Comparison of ENCODE assay signal across 14 mouse cellular contexts in the genomic region with DNA sequence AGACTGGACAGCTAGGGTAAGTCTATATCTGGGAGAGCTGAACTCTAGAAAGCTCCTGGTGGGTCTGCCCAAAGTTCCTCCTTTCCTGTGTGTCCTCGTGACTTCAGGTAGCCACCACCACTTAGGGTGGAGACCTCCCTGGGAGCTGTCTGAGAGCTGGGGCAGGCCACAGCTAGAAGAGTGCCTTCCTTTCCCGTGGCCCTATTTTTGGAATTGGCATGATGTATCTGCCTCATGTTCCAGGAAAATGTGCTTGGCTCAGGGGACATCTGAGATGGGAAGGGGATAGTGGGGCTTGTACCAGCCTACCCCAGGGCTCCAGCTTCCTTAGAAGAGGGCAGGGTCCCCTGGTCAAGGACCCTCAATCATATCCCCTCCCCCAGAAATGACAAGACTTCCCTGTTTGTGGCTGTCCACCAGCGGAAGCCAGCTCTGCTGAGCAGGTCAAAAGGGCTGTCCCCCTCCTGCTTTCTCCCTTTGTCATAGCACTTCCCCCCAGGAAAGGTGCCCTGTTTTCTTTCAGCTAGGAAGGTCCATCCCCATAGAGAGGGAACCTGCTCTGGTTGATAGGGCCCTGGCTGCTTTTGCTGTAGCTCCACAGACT. TPM values are rescaled to one million over a fixed set of nuclear protein-coding genes. Genes with fewer than 3 reads are reported as not detected.
DNase-seq lines count a peak whose midpoint lies in the region; ATAC-seq and TF ChIP-seq lines count a peak whose summit lies in the region.
"Had no signal": no experiment of that assay in that cellular context is flagged by ENCODE, and none has a peak within 500 bp of the region (broad histone marks: within the 10 kb centered on the region; RNA-seq: fewer than 3 reads in every experiment).

No protein-coding gene starts in this region.

- TF ChIP-seq POLR2A in liver, adult 2 months (IDR thresholded peaks at IDR 0.05; ENCODE audit: extremely low read depth, insufficient read depth, low read length): no peak

- H3K27ac ChIP-seq in liver, adult 2 months (replicated peaks; ENCODE audit: insufficient read depth, low read depth, low read length): peak overlapping the region; percentile 54
- H3K27ac ChIP-seq in heart, embryonic 11.5 days (ENCODE audit: low read depth, low read length): peak overlapping the region; percentile 46; the same call in 1 of the 2 replicates
- peak overlapping the region; percentile 13 for H3K27ac ChIP-seq in liver, embryonic 13.5 days
- H3K27ac ChIP-seq: midbrain, embryonic 15.5 days; neural tube, embryonic 15.5 days had no signal

- H3K4me2 ChIP-seq in heart, embryonic 11.5 days: 0 out of 2 replicates have a peak overlapping the region, but pooled peaks have one; percentile 11
- no peak overlapping the region for H3K4me2 ChIP-seq in liver, embryonic 13.5 days
- H3K4me2 ChIP-seq: midbrain, embryonic 15.5 days; neural tube, embryonic 15.5 days had no signal

- DNase-seq in cerebellum, postnatal 25 days: peak; percentile 53 to 64
- no peak for DNase-seq in cerebellum, adult 9-11 months
- DNase-seq in liver, adult 2 months (ENCODE audit: extremely low read depth, low read depth, low spot score): no peak
- DNase-seq in liver: no peak
- no peak for DNase-seq in liver, embryonic 13.5 days
- DNase-seq in right cerebral cortex, adult 18-20 months: no peak
- no peak for DNase-seq in thymus, postnatal 0 days (ENCODE audit: low spot score)
- DNase-seq: kidney, postnatal 36 days; lung, adult 18-20 months; right cerebral cortex, postnatal 4 days had no signal

- H3K9me3 ChIP-seq in heart, embryonic 11.5 days (replicated peaks; ENCODE audit: control insufficient read depth, low read length): no peaks in the 10 kb centered on the region
- no peaks in the 10 kb centered on the region for H3K9me3 ChIP-seq in liver, embryonic 13.5 days (replicated peaks)
- H3K9me3 ChIP-seq: midbrain, embryonic 15.5 days; neural tube, embryonic 15.5 days had no signal

- no peaks in the 10 kb centered on the region; the same call in 1 of the 2 replicates for H3K36me3 ChIP-seq in liver, adult 2 months (ENCODE audit: control insufficient read depth, insufficient read depth, low read length)
- H3K36me3 ChIP-seq in heart, embryonic 11.5 days (ENCODE audit: control insufficient read depth, insufficient read depth, low read length): no peaks in the 10 kb centered on the region
- H3K36me3 ChIP-seq in liver, embryonic 13.5 days: peaks cover 4% of the 10 kb centered on the region
- H3K36me3 ChIP-seq: midbrain, embryonic 15.5 days; neural tube, embryonic 15.5 days had no signal

- peaks cover 68% of the 10 kb centered on the region for H3K4me1 ChIP-seq in liver, adult 2 months (ENCODE audit: control insufficient read depth, insufficient read depth, low read length)
- peaks cover 36% of the 10 kb centered on the region for H3K4me1 ChIP-seq in heart, embryonic 11.5 days (ENCODE audit: control insufficient read depth, insufficient read depth, low read length)
- peaks cover 86% of the 10 kb centered on the region for H3K4me1 ChIP-seq in liver, embryonic 13.5 days (replicated peaks)

- no peak overlapping the region for H3K4me3 ChIP-seq in liver, adult 2 months (ENCODE audit: insufficient read depth, low read depth, low read length)
- H3K4me3 ChIP-seq in heart, embryonic 11.5 days (ENCODE audit: low read depth, low read length): no peak overlapping the region
- no peak overlapping the region for H3K4me3 ChIP-seq in liver, embryonic 13.5 days (replicated peaks)
- H3K4me3 ChIP-seq: midbrain, embryonic 15.5 days; neural tube, embryonic 15.5 days had no signal

- ATAC-seq in heart, embryonic 11.5 days (replicated peaks; ENCODE audit: insufficient number of reproducible peaks, low FRiP score, low TSS enrichment): no peak
- no peak for ATAC-seq in liver, embryonic 13.5 days (ENCODE audit: low read depth)
- ATAC-seq: forebrain, embryonic 14.5 days; midbrain, embryonic 15.5 days had no signal

- no peaks in the 10 kb centered on the region for H3K27me3 ChIP-seq in liver, adult 2 months (ENCODE audit: control insufficient read depth, insufficient read depth, low read length)
- H3K27me3 ChIP-seq in heart, embryonic 11.5 days (ENCODE audit: control insufficient read depth, insufficient read depth, low read length): no peaks in the 10 kb centered on the region
- H3K27me3 ChIP-seq in liver, embryonic 13.5 days: no peaks in the 10 kb centered on the region
- H3K27me3 ChIP-seq: midbrain, embryonic 15.5 days; neural tube, embryonic 15.5 days had no signal

- no peak for TF ChIP-seq CTCF in liver, adult 2 months (IDR thresholded peaks at IDR 0.05; ENCODE audit: low read depth, low read length)

- H3K9ac ChIP-seq in liver, adult 2 months (ENCODE audit: low read depth, low read length): peak overlapping the region; percentile 8; the same call in 1 of the 2 replicates
- no peak overlapping the region for H3K9ac ChIP-seq in heart, embryonic 11.5 days (ENCODE audit: low read depth, low read length)
- peak overlapping the region; percentile 26; the same call in 1 of the 2 replicates for H3K9ac ChIP-seq in liver, embryonic 13.5 days
- H3K9ac ChIP-seq: midbrain, embryonic 15.5 days; neural tube, embryonic 15.5 days had no signal

- 21% methylated on average over 3 of the region's 3 CpGs for WGBS in liver, adult 2 months
- 57% methylated on average over 3 of the region's 3 CpGs for WGBS in heart, embryonic 11.5 days (ENCODE audit: insufficient replicate concordance)
- WGBS in liver, embryonic 13.5 days (ENCODE audit: insufficient replicate concordance): 44% methylated on average over 3 of the region's 3 CpGs

- H3K79me2 ChIP-seq in liver, adult 2 months (ENCODE audit: control insufficient read depth, insufficient read depth, low read length): peaks cover 62% of the 10 kb centered on the region

RNA-seq across cellular contexts. Expression of a gene that starts 12.4 kb away (rescaled TPM):
- total RNA-seq in liver, adult 2 months (2014; rRNA removed): 10.0 and 13.6 TPM in 2 replicates
- 19.6 and 25.0 TPM in 2 replicates for polyA plus RNA-seq in liver, adult 2 months (2012; rRNA removed)
- polyA plus RNA-seq in heart, embryonic 11.5 days (2014; fragmentation: Nextera tagmentation; extraction: Ambion mirVana): 14.1 and 14.7 TPM in 2 replicates
- 9.7 and 10.5 TPM in 2 replicates for polyA plus RNA-seq in liver, embryonic 13.5 days (2015; fragmentation: Nextera tagmentation; extraction: Ambion mirVana)
- polyA plus RNA-seq in thymus, postnatal 0 days (2015; fragmentation: Nextera tagmentation; extraction: Ambion mirVana): 13.5 and 14.2 TPM in 2 replicates

RNA-seq across cellular contexts. Expression of a gene that starts 23.9 kb away (rescaled TPM):
- total RNA-seq in liver, adult 2 months (2014; rRNA removed): 36.7 and 42.6 TPM in 2 replicates
- polyA plus RNA-seq in liver, adult 2 months (2012; rRNA removed): 68.4 and 72.3 TPM in 2 replicates
- 67.3 and 68.1 TPM in 2 replicates for polyA plus RNA-seq in heart, embryonic 11.5 days (2014; fragmentation: Nextera tagmentation; extraction: Ambion mirVana)
- polyA plus RNA-seq in liver, embryonic 13.5 days (2015; fragmentation: Nextera tagmentation; extraction: Ambion mirVana): 36.2 TPM in 2 replicates
- polyA plus RNA-seq in thymus, postnatal 0 days (2015; fragmentation: Nextera tagmentation; extraction: Ambion mirVana): 66.8 and 68.6 TPM in 2 replicates

RNA-seq across cellular contexts. Expression of a gene that starts 24.1 kb away (rescaled TPM):
- total RNA-seq in liver, adult 2 months (2014; rRNA removed): 271 and 321 TPM in 2 replicates
- 455 and 489 TPM in 2 replicates for polyA plus RNA-seq in liver, adult 2 months (2012; rRNA removed)
- polyA plus RNA-seq in heart, embryonic 11.5 days (2014; fragmentation: Nextera tagmentation; extraction: Ambion mirVana): 202 and 212 TPM in 2 replicates
- 177 and 182 TPM in 2 replicates for polyA plus RNA-seq in liver, embryonic 13.5 days (2015; fragmentation: Nextera tagmentation; extraction: Ambion mirVana)
- polyA plus RNA-seq in thymus, postnatal 0 days (2015; fragmentation: Nextera tagmentation; extraction: Ambion mirVana): 309 and 319 TPM in 2 replicates

RNA-seq across cellular contexts. Expression of a gene that starts 41.1 kb away (rescaled TPM):
- 750 and 1,062 TPM in 2 replicates for total RNA-seq in liver, adult 2 months (2014; rRNA removed)
- 596 and 770 TPM in 2 replicates for polyA plus RNA-seq in liver, adult 2 months (2012; rRNA removed)
- polyA plus RNA-seq in heart, embryonic 11.5 days (2014; fragmentation: Nextera tagmentation; extraction: Ambion mirVana): 798 and 827 TPM in 2 replicates
- 736 and 758 TPM in 2 replicates for polyA plus RNA-seq in liver, embryonic 13.5 days (2015; fragmentation: Nextera tagmentation; extraction: Ambion mirVana)
- 1,327 and 1,441 TPM in 2 replicates for polyA plus RNA-seq in thymus, postnatal 0 days (2015; fragmentation: Nextera tagmentation; extraction: Ambion mirVana)

RNA-seq across cellular contexts. Expression of a gene that starts 42.5 kb away (rescaled TPM):
- 3.2 and 6.4 TPM in 2 replicates for total RNA-seq in liver, adult 2 months (2014; rRNA removed)
- 9.4 and 16.6 TPM in 2 replicates for polyA plus RNA-seq in liver, adult 2 months (2012; rRNA removed)
- polyA plus RNA-seq in heart, embryonic 11.5 days (2014; fragmentation: Nextera tagmentation; extraction: Ambion mirVana): 86.0 and 95.3 TPM in 2 replicates
- 82.8 and 84.9 TPM in 2 replicates for polyA plus RNA-seq in liver, embryonic 13.5 days (2015; fragmentation: Nextera tagmentation; extraction: Ambion mirVana)
- 78.9 and 88.4 TPM in 2 replicates for polyA plus RNA-seq in thymus, postnatal 0 days (2015; fragmentation: Nextera tagmentation; extraction: Ambion mirVana)

Comparison
In these comparisons a context has a peak if more than half of its experiments do, and no peak if none do; other contexts are left out.
1. DNase-seq: peak in cerebellum, postnatal 25 days (2 of 2); none in cerebellum, adult 9-11 months (single experiment), liver, adult 2 months (single experiment), liver (single experiment), liver, embryonic 13.5 days (single experiment), right cerebral cortex, adult 18-20 months (single experiment) and thymus, postnatal 0 days (single experiment).
2. Peak in every context shown above with its lines, with median percentiles within 50 percentile points of each other: H3K27ac ChIP-seq.